Mouse (Mus musculus): ENCODE measurements around the gene Cyp1b1. TPM values are rescaled to one million over a fixed set of nuclear protein-coding genes. Genes with fewer than 3 reads are reported as not detected.

The Cyp1b1 gene
- polyA plus RNA-seq, 1 experiment from 2014 or later: 8.6 TPM

DNA sequence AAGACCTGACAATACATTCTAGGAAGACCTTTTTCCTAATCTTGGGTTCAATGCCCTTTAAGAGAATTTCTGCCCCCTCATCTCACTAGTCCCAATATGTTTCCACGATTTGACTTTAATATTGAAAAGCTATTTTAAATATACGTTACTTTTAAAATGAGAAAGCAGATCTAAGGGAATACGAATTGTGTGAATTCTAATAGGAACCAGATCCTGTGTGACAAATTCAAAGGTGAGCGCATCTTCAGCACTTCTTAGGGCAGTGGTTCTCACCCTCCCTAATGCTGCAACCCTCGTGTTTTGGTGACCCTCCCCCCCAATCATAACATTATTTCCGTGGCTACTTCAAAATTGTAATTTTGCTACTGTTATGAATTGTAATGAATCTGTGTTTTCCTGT is 2.9 kb downstream of the Cyp1b1 start:
- no peaks in the 10 kb centered on the region for H3K36me3 ChIP-seq (ENCODE audit: control insufficient read depth, insufficient read depth, low read length)
- peaks cover 59% of the 10 kb centered on the region for H3K27me3 ChIP-seq (replicated peaks; ENCODE audit: control insufficient read depth, insufficient read depth, low read length)
- 0 out of 2 replicates have a peak overlapping the region, but pooled peaks have one; percentile 41 for H3K4me3 ChIP-seq (ENCODE audit: low read depth, low read length)
- 22% methylated on average over 6 of the region's 6 CpGs for WGBS
- H3K9me3 ChIP-seq (ENCODE audit: control insufficient read depth, low read length): no peaks in the 10 kb centered on the region
- ATAC-seq (ENCODE audit: low read depth) (no peak), DNase-seq (ENCODE audit: low spot score) (no peak)
- no peak overlapping the region for H3K27ac ChIP-seq (replicated peaks; ENCODE audit: low read depth, low read length)
- H3K4me2 ChIP-seq (ENCODE audit: low read depth, low read length): no peak overlapping the region
- peaks cover 27% of the 10 kb centered on the region for H3K4me1 ChIP-seq (ENCODE audit: control insufficient read depth, insufficient read depth, low read length)
- H3K9ac ChIP-seq (ENCODE audit: low read depth, low read length): no peak overlapping the region

DNA sequence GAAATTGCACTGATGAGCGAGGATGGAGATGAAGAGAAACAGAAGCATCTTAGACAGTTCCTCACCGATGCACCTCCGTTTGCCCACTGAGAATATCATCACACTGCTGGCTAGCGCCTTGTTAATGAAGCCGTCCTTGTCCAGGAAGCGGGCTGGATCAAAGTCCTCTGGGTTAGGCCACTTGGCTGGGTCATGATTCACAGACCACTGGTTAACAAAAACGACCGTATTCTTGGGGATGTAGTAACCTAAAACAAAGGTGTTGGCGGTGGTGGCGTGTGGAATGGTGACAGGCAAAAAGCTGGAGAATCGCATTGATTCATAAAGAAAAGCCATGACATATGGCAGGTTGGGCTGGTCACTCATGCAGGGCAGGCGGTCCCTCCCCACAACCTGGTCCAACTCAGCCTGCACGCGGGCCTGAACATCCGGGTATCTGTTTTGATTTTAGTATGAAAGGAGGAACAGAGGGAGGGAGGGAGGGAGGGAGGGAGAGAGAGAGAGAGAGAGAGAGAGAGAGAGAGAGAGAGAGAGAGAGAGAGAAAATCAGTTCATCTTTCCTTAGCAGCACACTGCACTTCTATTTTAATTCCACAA is 4.5 kb downstream of the Cyp1b1 start:
- WGBS: 28% methylated on average over 15 of the region's 15 CpGs
- peaks cover 58% of the 10 kb centered on the region for H3K27me3 ChIP-seq (replicated peaks; ENCODE audit: control insufficient read depth, insufficient read depth, low read length)

DNA sequence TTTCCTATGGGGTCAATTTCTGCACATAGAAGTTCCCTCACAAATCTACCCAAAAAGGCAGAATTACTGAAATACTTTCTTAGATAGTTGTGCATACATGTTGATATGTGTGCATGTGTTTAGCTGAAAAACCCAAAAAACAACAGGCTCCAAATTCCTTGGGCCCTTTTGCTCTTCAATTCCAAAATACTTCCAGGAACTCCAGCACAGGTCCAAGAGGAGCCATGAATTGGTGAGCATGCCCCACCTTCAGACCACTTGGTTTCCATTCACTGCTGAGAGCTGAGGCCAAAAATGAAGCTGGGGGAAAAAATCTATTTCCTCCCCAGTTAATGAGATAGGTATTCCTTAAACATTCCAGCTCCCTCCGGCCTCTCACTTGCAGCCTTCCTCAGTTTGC is 5.1 kb downstream of the Cyp1b1 start:
- no peak for ATAC-seq (ENCODE audit: low read depth)
- H3K27me3 ChIP-seq (replicated peaks; ENCODE audit: control insufficient read depth, insufficient read depth, low read length): peaks cover 51% of the 10 kb centered on the region
- no peak overlapping the region for H3K27ac ChIP-seq (replicated peaks; ENCODE audit: low read depth, low read length)
- no peak overlapping the region for H3K4me3 ChIP-seq (ENCODE audit: low read depth, low read length)
- DNase-seq (ENCODE audit: low spot score): no peak
- WGBS: 46% methylated on average over 1 of the region's 1 CpGs
- H3K9me3 ChIP-seq (ENCODE audit: control insufficient read depth, low read length): no peaks in the 10 kb centered on the region
- peaks cover 20% of the 10 kb centered on the region for H3K4me1 ChIP-seq (ENCODE audit: control insufficient read depth, insufficient read depth, low read length)
- H3K4me2 ChIP-seq (ENCODE audit: low read depth, low read length): no peak overlapping the region
- no peaks in the 10 kb centered on the region for H3K36me3 ChIP-seq (ENCODE audit: control insufficient read depth, insufficient read depth, low read length)
- no peak overlapping the region for H3K9ac ChIP-seq (ENCODE audit: low read depth, low read length)

More for the DNA sequence above, 4.5 kb downstream of the Cyp1b1 start:
- ATAC-seq (ENCODE audit: low read depth): no peak
- no peak overlapping the region for H3K9ac ChIP-seq (ENCODE audit: low read depth, low read length)
- H3K27ac ChIP-seq (replicated peaks; ENCODE audit: low read depth, low read length): no peak overlapping the region
- H3K9me3 ChIP-seq (ENCODE audit: control insufficient read depth, low read length): no peaks in the 10 kb centered on the region
- H3K4me1 ChIP-seq (ENCODE audit: control insufficient read depth, insufficient read depth, low read length): peaks cover 26% of the 10 kb centered on the region
- peak overlapping the region; percentile 25; the same call in 1 of the 2 replicates for H3K4me2 ChIP-seq (ENCODE audit: low read depth, low read length)
- H3K4me3 ChIP-seq (ENCODE audit: low read depth, low read length): no peak overlapping the region
- no peaks in the 10 kb centered on the region for H3K36me3 ChIP-seq (ENCODE audit: control insufficient read depth, insufficient read depth, low read length)
- no peak for DNase-seq (ENCODE audit: low spot score)

DNA sequence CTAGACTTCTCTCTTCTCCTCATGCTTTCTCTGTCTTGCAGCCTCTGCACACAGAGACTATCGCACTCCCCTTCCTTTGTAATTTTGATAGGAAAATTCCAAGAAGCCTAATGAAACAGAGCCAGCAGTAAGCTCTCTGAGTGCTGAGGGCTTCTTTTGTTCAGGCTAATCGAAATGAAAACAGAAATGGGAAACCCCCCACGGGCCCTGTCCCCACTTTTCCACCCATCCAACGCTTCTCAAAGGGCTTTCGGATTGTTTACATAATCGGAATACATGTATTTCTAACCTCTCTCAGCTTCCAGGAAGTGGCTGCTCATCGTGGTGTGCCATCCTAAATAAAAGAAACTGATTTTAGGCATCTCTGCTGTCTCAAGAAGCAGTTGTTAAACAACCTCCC is 6.7 kb downstream of the Cyp1b1 start:
- DNase-seq (ENCODE audit: low spot score): peak; percentile 53

DNA sequence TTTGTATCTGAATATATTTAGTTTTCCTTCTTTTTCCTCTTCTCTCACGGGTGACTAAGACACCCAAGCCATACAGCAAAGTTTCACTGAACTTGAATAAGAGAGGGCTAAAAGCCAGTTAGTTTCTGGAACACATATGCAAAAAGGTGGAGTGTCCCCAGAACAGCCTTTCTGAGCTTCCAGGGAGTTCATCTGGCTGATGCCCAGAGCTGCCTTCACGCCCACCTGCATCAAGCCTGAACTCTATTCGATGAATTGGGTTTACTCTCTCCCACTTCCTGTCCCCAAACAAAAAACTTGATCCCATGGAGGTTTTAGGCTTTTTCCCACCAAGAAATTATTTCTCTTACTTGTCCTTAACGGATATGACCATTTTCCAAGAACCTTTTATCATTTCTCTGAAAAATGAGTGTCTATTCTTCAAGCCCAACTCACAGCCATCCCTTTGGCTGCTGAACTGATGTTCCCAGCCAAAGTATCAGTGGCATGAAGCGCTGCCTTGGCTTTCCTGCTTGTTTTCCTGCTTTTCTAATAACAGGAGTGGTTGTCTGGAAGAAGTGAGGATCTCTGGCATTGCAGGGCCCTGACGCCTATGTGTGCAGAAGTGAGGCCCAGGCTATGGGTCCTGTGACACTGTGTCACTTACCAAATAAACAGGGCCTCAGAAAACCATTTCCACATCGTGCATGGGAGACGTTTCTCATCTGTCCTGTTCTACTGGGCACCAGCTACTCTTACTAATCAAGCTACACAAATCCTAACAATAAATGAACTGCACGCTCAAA is 9.0 kb downstream of the Cyp1b1 start:
- DNase-seq (ENCODE audit: low spot score): no peak
- Histone ChIP-seq H3K9me3 (ENCODE audit: control insufficient read depth, low read length) (no peaks in the 10 kb centered on the region), H3K9ac (ENCODE audit: low read depth, low read length) (no peak overlapping the region), H3K4me2 (ENCODE audit: low read depth, low read length) (no peak overlapping the region), H3K27ac (replicated peaks; ENCODE audit: low read depth, low read length) (no peak overlapping the region), H3K36me3 (ENCODE audit: control insufficient read depth, insufficient read depth, low read length) (no peaks in the 10 kb centered on the region), H3K4me1 (ENCODE audit: control insufficient read depth, insufficient read depth, low read length) (peaks cover 4% of the 10 kb centered on the region), H3K4me3 (ENCODE audit: low read depth, low read length) (no peak overlapping the region), H3K27me3 (replicated peaks; ENCODE audit: control insufficient read depth, insufficient read depth, low read length) (peaks cover 15% of the 10 kb centered on the region; the same call in 1 of the 2 replicates)
- no peak for ATAC-seq (ENCODE audit: low read depth)
- WGBS: 67% methylated on average over 9 of the region's 9 CpGs

More for the DNA sequence above, 6.7 kb downstream of the Cyp1b1 start:
- 15% methylated on average over 7 of the region's 7 CpGs for WGBS
- H3K27ac ChIP-seq (replicated peaks; ENCODE audit: low read depth, low read length): no peak overlapping the region
- ATAC-seq (ENCODE audit: low read depth): no peak
- H3K9ac ChIP-seq (ENCODE audit: low read depth, low read length): no peak overlapping the region
- H3K27me3 ChIP-seq (replicated peaks; ENCODE audit: control insufficient read depth, insufficient read depth, low read length): peaks cover 36% of the 10 kb centered on the region
- no peak overlapping the region for H3K4me3 ChIP-seq (ENCODE audit: low read depth, low read length)
- peaks cover 8% of the 10 kb centered on the region for H3K4me1 ChIP-seq (ENCODE audit: control insufficient read depth, insufficient read depth, low read length)
- no peaks in the 10 kb centered on the region for H3K9me3 ChIP-seq (ENCODE audit: control insufficient read depth, low read length)
- 0 out of 2 replicates have a peak overlapping the region, but pooled peaks have one; percentile 5 for H3K4me2 ChIP-seq (ENCODE audit: low read depth, low read length)
- H3K36me3 ChIP-seq (ENCODE audit: control insufficient read depth, insufficient read depth, low read length): no peaks in the 10 kb centered on the region

DNA sequence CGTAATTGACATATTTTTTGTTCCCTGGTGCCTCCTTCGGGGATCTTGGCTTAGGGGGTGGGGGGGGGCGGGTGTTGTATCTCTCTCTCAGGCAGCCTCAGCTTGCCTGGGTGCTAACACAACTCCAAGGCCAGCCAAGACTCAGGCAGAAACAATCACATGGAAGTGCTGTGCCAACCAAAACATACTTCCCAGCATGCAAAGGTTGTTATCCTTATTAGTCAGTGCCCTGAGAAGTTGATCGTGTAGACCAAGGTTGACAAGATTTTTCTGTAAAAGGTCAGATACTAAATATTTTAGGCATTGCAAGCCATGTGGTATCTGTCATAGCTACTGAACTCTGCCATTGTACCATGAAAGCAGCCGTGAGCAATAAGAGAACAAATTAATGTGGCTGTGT is 14.0 kb downstream of the Cyp1b1 start:
- DNase-seq (ENCODE audit: low spot score) (no peak), ATAC-seq (ENCODE audit: low read depth) (no peak)
- H3K4me1 ChIP-seq (ENCODE audit: control insufficient read depth, insufficient read depth, low read length): no peaks in the 10 kb centered on the region
- WGBS: 72% methylated on average over 5 of the region's 5 CpGs
- no peak overlapping the region for H3K27ac ChIP-seq (replicated peaks; ENCODE audit: low read depth, low read length)
- H3K27me3 ChIP-seq (replicated peaks; ENCODE audit: control insufficient read depth, insufficient read depth, low read length): no peaks in the 10 kb centered on the region
- H3K9me3 ChIP-seq (ENCODE audit: control insufficient read depth, low read length): no peaks in the 10 kb centered on the region
- H3K4me2 ChIP-seq (ENCODE audit: low read depth, low read length): no peak overlapping the region
- no peak overlapping the region for H3K9ac ChIP-seq (ENCODE audit: low read depth, low read length)
- H3K36me3 ChIP-seq (ENCODE audit: control insufficient read depth, insufficient read depth, low read length): no peaks in the 10 kb centered on the region
- no peak overlapping the region for H3K4me3 ChIP-seq (ENCODE audit: low read depth, low read length)

DNA sequence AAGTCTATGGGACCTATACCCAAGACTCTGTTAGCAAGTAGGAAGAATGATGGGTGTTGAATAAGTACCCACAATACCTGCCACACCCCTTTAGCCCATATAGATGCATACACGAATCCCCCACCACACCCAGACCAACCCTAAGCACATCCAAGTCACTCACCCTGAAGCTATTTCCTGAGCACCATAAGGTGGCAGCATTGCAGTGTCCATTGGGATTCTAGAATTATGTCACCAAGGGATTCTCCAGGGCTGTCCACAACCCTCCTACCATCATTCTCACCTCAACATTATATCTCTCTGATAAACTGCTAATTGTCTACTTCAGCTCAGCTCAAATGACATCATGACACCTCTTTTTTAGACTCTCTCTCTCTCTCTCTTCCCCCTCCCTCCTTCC is 15.7 kb downstream of the Cyp1b1 start:
- 26% methylated on average over 1 of the region's 1 CpGs for WGBS
- 0 out of 2 replicates have a peak, but pooled peaks have one; percentile 18 for ATAC-seq (ENCODE audit: low read depth)

DNA sequence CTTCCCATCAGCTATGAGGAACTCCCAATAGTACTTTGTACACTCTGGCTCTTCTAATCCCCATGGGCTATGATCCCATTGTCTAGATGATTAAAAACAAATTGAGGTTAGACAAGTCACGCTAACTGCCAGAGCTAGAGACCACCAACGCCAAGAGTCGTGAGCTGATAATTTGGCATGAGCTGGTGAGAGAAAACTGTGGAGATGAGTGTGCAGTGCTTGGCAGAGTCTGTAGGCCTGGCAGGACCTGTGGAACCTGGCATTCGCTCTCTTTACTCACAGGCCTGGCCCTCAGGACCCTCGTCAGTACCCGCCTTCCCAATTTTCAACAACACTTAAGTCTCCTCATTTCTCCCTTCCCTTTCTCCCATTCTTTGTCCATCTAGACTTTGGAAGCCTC is 19.3 kb downstream of the Cyp1b1 start:
- H3K27me3 ChIP-seq (replicated peaks; ENCODE audit: control insufficient read depth, insufficient read depth, low read length): no peaks in the 10 kb centered on the region
- no peaks in the 10 kb centered on the region for H3K4me1 ChIP-seq (ENCODE audit: control insufficient read depth, insufficient read depth, low read length)
- DNase-seq (ENCODE audit: low spot score) (no peak), ATAC-seq (ENCODE audit: low read depth) (no peak)
- H3K9ac ChIP-seq (ENCODE audit: low read depth, low read length): no peak overlapping the region
- H3K4me3 ChIP-seq (ENCODE audit: low read depth, low read length): no peak overlapping the region
- no peak overlapping the region for H3K27ac ChIP-seq (replicated peaks; ENCODE audit: low read depth, low read length)
- H3K36me3 ChIP-seq (ENCODE audit: control insufficient read depth, insufficient read depth, low read length): no peaks in the 10 kb centered on the region
- H3K9me3 ChIP-seq (ENCODE audit: control insufficient read depth, low read length): no peaks in the 10 kb centered on the region
- H3K4me2 ChIP-seq (ENCODE audit: low read depth, low read length): no peak overlapping the region
- WGBS: 76% methylated on average over 6 of the region's 6 CpGs

More for the DNA sequence above, 15.7 kb downstream of the Cyp1b1 start:
- no peak for DNase-seq (ENCODE audit: low spot score)
- no peaks in the 10 kb centered on the region for H3K9me3 ChIP-seq (ENCODE audit: control insufficient read depth, low read length)
- H3K4me2 ChIP-seq (ENCODE audit: low read depth, low read length): no peak overlapping the region
- no peaks in the 10 kb centered on the region for H3K36me3 ChIP-seq (ENCODE audit: control insufficient read depth, insufficient read depth, low read length)
- no peak overlapping the region for H3K27ac ChIP-seq (replicated peaks; ENCODE audit: low read depth, low read length)
- H3K4me1 ChIP-seq (ENCODE audit: control insufficient read depth, insufficient read depth, low read length): no peaks in the 10 kb centered on the region
- H3K9ac ChIP-seq (ENCODE audit: low read depth, low read length): no peak overlapping the region
- no peak overlapping the region for H3K4me3 ChIP-seq (ENCODE audit: low read depth, low read length)
- no peaks in the 10 kb centered on the region for H3K27me3 ChIP-seq (replicated peaks; ENCODE audit: control insufficient read depth, insufficient read depth, low read length)

Data from embryonic facial prominence, embryonic 14.5 days (tissue).